Mouse (Mus musculus) heart, postnatal 10 days (tissue): ENCODE results near the gene Sobp. TPM values are rescaled to one million over a fixed set of nuclear protein-coding genes. Genes with fewer than 3 reads are reported as not detected.
A peak's percentile ranks its signal among the peaks of the same experiment; 100 is the strongest.

ENCODE experiments used
- DNase-seq, 2 experiments: peaks; one replicate each; pipeline ENCODE4 v3.0.0; 2021
- intact Hi-C: fragments of 180-260 bp; cut with DNase I; formaldehyde crosslinking; loops from one replicate; pipeline ENCODE4 v1.15.1; 2025
- total RNA-seq, 2 experiments: library from RNA; stranded (reverse); gene quantifications; 2 replicates each; pipeline ENCODE4 v1.2.3; 2021

The Sobp gene
- total RNA-seq, 2 experiments from 2014 or later: 12.0 to 15.4 TPM

- DNase-seq: no peak
- intact Hi-C loops: no loop called here
Observed at GRCm38 (mm10) chr10:43002721-43003465, 171.4 kb downstream of the Sobp start.

- intact Hi-C loops: no loop called here
- DNase-seq: peak; percentile 39 to 51
Observed at GRCm38 (mm10) chr10:43002066-43002678, 172.2 kb downstream of the Sobp start.

- intact Hi-C loops: no loop called here
- DNase-seq: no peak
Observed at GRCm38 (mm10) chr10:43001433-43001832, 172.9 kb downstream of the Sobp start.

GRCm38 (mm10) chr10:42999324-42999723 lies 175.0 kb downstream of the Sobp start:
- DNase-seq: no peak
- intact Hi-C loops: no loop called here

DNA sequence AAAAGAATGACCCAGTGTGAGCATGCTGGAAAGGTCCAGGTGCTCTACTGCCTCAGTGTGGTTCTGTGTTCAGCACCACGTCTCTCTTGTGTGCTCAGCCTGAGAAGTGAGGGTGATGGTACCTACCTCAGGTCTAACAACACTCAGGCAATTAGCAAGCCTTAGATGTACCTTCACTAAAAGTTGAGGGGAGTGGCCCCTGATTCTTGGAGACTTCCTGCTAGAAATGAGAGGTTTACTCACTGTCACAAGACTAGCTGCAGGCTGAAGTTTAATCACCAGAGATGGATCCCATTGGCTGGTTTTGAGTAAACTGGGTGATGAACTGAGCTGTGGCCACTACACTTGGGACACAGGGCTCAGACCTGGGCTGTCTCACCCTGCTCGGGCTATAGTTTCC lies 177.1 kb downstream of the Sobp start:
- intact Hi-C loops: no loop called here

DNA sequence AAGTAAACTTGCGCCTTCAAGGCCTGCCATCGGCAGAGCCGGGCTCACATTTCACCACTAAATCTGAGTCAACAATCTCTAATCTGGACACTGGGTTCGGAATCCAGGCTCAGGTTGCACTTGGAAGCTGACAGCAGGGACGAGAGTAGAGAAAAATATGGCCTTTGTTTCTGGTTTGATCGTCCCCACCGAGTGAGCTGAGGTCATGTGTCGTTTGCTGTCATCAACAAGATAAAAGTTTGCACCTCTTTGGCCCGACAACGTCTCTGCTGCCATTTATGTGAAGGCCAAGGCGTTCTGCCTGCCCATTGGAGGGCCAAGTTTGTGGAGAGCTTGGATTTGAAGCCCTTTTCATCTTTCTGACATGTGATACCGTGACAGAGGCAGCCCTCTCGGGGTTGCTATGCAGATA lies 178.8 kb downstream of the Sobp start:
- no peak for DNase-seq

More for the DNA sequence above, 177.1 kb downstream of the Sobp start:
- DNase-seq: no peak

DNA sequence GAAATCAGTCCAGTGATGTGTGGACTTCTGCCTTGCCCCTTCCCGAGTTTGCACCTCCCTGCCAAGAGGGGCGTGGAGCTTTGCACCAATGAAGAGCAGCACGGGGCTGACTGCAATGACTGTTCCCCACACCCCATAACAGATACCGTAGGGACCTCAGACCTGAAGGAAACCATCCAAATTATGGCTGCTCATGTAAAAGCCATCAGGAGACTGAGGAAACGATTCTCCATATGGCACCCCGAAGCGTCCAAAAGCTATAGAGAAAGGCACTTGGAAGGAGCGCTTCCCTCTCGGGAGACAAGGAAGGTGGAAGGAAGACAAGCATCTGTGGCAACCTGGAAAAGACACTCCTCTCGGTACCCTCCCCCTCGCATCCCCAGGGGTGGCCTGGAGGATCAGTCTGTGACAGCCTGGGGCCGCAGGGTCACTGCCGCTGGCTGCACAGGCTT lies 180.0 kb downstream of the Sobp start:
- DNase-seq: no peak
- intact Hi-C loops: no loop called here

More for the DNA sequence above, 178.8 kb downstream of the Sobp start:
- intact Hi-C loops: no loop called here

DNA sequence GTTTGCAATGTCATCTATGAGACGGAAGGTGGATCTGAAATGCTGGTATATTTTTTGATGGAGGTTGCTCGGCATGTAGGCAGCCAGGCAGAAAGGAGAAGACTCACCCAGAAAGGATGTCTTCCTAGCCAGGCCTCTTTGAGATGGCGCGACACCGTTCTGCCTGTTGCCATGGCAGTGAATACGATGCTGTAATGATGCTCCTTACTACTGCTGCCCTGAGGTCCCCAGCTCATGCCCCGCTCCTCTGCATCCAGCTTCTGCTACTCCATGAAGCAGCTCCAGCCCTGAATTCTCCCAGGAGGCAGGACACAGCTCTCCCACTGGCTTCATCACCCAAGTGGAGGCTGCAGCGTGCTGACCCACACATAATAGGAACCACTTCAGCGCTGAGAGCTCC lies 183.3 kb downstream of the Sobp start:
- DNase-seq: no peak
- intact Hi-C loops: loop anchor here (2.0 kb wide), 1 partner anchor 148 kb away; no protein-coding TSS in a partner anchor

GRCm38 (mm10) chr10:42989910-42990309 lies 184.4 kb downstream of the Sobp start:
- intact Hi-C loops: loop anchor here (2.0 kb wide), 1 partner anchor 147 kb away; no protein-coding TSS in a partner anchor
- DNase-seq: peak; percentile 52 to 77

DNA sequence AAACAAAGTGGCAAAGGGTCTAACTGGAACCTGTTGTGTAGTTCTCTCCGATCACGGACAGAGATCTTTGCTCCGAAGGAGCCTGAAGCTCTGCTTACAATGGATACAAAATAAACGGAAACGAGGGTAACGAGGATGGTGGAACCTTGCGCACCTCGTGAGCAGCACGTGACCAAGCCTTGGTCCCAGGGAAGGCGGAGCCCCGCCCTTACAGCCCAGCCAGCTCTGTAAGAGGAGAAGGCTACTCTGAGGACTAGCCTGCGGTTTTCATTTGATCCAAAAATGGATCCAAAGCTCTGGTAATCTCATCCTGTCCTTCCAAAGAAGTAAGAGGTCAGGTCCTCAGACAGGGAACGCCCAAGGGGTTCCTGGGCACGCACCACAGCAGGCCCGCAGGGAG lies 185.7 kb downstream of the Sobp start:
- intact Hi-C loops: no loop called here
- DNase-seq: no peak

DNA sequence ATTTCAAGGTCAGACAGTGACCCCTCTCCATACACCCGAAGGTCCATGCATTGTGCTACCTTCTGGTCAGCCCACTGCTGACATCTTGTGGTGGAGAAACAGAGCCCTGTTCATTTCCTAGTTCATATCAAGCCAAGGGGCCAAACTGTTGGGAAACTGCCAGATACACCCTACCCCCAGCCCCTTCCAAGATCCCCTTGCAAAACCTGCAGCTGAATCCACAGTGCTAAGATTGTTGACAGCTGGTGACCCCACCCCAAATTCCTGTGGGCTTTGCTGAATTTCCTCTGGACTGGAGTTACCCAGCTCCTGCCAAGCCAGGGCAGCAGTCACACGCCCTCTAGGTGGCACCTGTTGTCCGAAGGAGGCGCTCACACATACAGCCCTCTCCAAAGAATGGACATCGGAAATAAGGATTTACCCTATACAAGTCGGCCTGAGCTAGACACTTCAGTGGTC lies 186.7 kb downstream of the Sobp start:
- DNase-seq: peak; percentile 72
- intact Hi-C loops: loop anchor here (1.0 kb wide), 1 partner anchor 29 kb away; no protein-coding TSS in a partner anchor

GRCm38 (mm10) chr10:42984886-42985285 lies 189.4 kb downstream of the Sobp start:
- no peak for DNase-seq
- intact Hi-C loops: no loop called here

DNA sequence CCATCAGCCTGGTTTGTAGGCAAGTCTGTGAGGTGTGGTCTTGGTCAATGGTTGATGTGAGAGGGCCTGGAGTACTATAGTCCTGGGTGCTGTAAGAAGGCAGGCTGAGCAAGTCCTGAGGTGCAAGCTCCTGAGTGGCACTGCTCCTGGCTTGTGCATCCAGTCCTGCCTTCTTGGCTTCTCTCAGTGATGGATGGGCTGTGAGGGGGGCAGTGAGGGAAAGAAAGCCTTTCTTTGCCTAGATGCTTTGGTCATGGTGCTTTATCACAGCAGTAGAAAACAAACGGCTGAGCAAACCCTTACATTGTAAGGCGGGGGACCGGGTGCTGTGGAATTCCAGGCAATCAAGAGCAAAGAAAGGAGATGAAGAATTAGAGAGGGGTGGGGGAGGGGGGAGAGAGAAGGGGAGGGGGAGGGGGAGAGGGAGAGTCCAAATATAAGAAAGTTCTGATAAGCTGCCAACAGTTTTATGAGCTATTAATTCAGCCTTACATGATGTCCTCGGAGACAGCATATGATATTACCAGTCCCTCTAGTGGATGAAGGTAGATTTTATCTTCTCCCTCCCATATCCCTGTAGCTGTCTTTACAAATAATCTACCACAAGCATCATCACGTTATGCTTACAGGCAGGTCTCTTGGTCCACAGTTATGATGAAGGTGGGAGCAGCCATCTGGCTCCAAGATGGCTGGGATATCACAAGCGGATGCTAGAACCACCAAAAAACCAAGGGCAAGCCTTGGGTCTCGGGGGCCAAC lies 193.2 kb downstream of the Sobp start:
- intact Hi-C loops: no loop called here
- no peak for DNase-seq

GRCm38 (mm10) chr10:42978346-42978745 lies 196.0 kb downstream of the Sobp start:
- DNase-seq: no peak
- intact Hi-C loops: no loop called here

DNA sequence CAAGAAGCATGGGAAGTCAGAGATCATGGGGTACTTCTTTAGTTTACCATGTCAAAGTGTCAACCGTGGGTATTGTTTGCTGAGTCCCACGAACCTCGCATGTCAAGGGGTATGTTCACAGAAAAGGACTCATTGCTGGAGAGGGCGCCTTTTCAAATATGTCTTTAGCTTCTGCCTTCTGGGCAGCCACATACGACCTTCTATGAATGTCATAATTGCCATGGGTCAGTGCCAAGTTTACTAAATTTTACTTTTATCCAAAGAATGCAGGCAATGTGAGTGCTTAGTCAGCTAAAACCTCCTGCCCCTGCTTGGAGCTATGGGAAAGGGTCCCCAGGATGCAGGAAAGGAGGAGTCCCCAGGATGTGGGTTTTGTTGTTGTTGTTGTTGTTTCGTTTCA lies 197.8 kb downstream of the Sobp start:
- intact Hi-C loops: no loop called here
- no peak for DNase-seq

DNA sequence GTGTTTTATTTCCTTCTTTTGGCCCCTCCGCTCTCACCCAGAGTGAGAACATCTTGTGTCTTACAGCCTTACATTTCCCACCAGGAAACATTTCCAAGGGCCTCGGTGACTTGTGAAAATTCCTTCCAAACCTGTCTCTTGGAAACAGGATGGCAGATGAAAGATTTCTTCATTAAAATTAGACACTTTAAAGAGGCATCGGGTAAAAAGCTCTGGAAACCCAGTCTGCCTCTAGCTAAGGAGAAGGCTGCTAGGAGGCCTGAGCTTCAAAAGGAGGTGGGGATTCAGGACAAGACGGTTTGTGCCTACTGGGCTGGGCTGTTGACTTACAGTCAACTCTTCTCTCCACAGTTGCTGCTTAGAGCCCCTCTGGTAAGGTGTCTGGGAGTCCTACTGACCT lies 200.8 kb downstream of the Sobp start:
- DNase-seq: no peak
- intact Hi-C loops: no loop called here

DNA sequence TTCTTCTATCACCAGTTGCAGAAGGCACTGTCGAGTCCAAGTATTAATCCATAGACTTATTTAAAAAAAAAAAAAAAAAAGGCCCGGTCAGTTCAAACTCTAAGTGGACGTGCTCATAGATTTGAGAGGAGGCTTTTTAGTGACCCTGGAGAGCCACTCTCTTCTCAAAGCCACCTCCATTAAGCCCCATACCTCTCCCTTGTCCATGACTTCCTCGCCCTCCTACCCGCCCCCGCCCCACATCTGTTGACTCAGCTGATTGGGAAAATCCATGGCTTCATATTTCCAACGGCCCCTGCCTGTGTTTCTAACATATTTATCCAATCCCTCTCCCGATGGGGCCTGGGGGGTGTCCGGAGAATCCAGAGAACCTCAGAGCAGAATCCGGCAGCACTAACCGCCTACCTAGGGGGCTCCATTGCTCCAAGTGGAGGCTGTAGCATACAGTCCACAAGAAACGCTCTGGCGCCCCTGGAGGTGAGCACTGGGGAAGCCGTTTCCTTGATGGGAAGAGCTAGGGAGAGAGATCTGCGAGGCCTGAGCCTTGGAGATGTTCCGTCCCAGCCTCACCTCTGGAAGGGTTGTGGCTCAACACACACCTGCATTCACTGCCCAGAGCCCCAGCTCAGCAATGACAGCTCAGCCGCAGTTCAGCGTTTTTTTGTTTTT lies 201.7 kb downstream of the Sobp start:
- peak; percentile 79 to 81 for DNase-seq
- intact Hi-C loops: no loop called here

GRCm38 (mm10) chr10:42968332-42968731 lies 206.0 kb downstream of the Sobp start:
- intact Hi-C loops: no loop called here
- no peak for DNase-seq

- intact Hi-C loops: no loop called here
Observed at GRCm38 (mm10) chr10:42963061-42963460, 211.3 kb downstream of the Sobp start.

GRCm38 (mm10) chr10:42962655-42963054 lies 211.7 kb downstream of the Sobp start:
- peak; percentile 64 to 69 for DNase-seq
- intact Hi-C loops: no loop called here

More at GRCm38 (mm10) chr10:42963061-42963460, 211.3 kb downstream of the Sobp start:
- DNase-seq: no peak

- intact Hi-C loops: no loop called here
- no peak for DNase-seq
Observed at GRCm38 (mm10) chr10:42962181-42962601, 212.1 kb downstream of the Sobp start.
